Mouse (Mus musculus) hindbrain, postnatal 0 days (tissue): ENCODE data around the gene Scarf1. TPM values are rescaled to one million over a fixed set of nuclear protein-coding genes. Genes with fewer than 3 reads are reported as not detected.

ENCODE experiments used
- ATAC-seq: fragments of 200-750 bp; cut with Nextera tagmentation; 2 replicates; pipeline ENCODE4 v1.8.0; 2017; ENCODE audit warnings: mild to moderate bottlenecking, moderate TSS enrichment, moderate library complexity
- DNase-seq: peaks from one replicate; pipeline ENCODE4 v3.0.0-alpha.2; 2015; ENCODE audit warnings: low spot score
- H3K27ac ChIP-seq: fragments of 300-500 bp; sonication (generic); 2 replicates; pipeline ENCODE4 v1.5.1; 2014; ENCODE audit warnings: mild to moderate bottlenecking
- H3K27me3 ChIP-seq: fragments of 300-500 bp; sonication (generic); 2 replicates; pipeline ENCODE4 v1.6.1; 2014; ENCODE audit warnings: low read length, mixed read lengths; ENCODE audit not compliant: insufficient read depth
- H3K36me3 ChIP-seq: fragments of 300-500 bp; sonication (generic); 2 replicates; pipeline ENCODE4 v1.6.1; 2014; ENCODE audit warnings: low read length, mixed read lengths; ENCODE audit not compliant: insufficient read depth
- H3K4me1 ChIP-seq: fragments of 300-500 bp; sonication (generic); 2 replicates; pipeline ENCODE4 v1.6.1; 2014; ENCODE audit warnings: antibody characterized with exemption, low read length, mixed read lengths; ENCODE audit not compliant: insufficient read depth
- H3K4me2 ChIP-seq: fragments of 300-500 bp; sonication (generic); 2 replicates; pipeline ENCODE4 v1.6.1; 2014; ENCODE audit warnings: low read depth, mild to moderate bottlenecking, low read length, moderate library complexity, mixed read lengths
- H3K4me3 ChIP-seq: fragments of 300-500 bp; sonication (generic); 2 replicates; pipeline ENCODE4 v1.5.1; 2014; ENCODE audit warnings: low read length
- H3K9ac ChIP-seq: fragments of 300-500 bp; sonication (generic); replicated peaks from 2 replicates; pipeline ENCODE4 v1.6.1; 2014; ENCODE audit warnings: mild to moderate bottlenecking, low read length, moderate library complexity, mixed read lengths
- H3K9me3 ChIP-seq: fragments of 300-500 bp; sonication (generic); 2 replicates; pipeline ENCODE4 v1.6.1; 2016; ENCODE audit warnings: low read length, mixed read lengths
- CTCF ChIP-seq: IDR thresholded peaks from 2 replicates; pipeline ENCODE4 v1.5.1; 2016; ENCODE audit warnings: antibody characterized with exemption, control low read depth, low read depth
- WGBS: fragments of 180-500 bp; shearing (Covaris S2); extraction: QIAGEN DNeasy Blood & Tissue Kit; methylation state at CpG from one replicate; pipeline ENCODE4 v1.1.7; 2014; 5-methylcytosine and 5-hydroxymethylcytosine counted together
- polyA plus RNA-seq: library from polyadenylated mRNA; unstranded; fragments of >200 nt; fragmentation: Nextera tagmentation; extraction: Ambion mirVana; gene quantifications from 2 replicates; pipeline ENCODE4 v1.2.1, GENCODE M21; 2015
- total RNA-seq: library from RNA; depleted of rRNA; stranded (reverse); fragments of >200 nt; gene quantifications from 2 replicates; pipeline ENCODE4 v1.2.3, GENCODE M21; 2014

Scarf1 gene
- total and polyA plus RNA-seq, 2 experiments from 2014 or later, result 3.3 to 3.6 TPM

GRCm38 (mm10) chr11:75567346-75568114 is 54.2 kb downstream of the Scarf1 start:
- H3K36me3 ChIP-seq, result peaks cover 30% of the 10 kb centered on the region
- ATAC-seq (no peak), DNase-seq (no peak)
- no peaks in the 10 kb centered on the region for H3K27me3 ChIP-seq
- H3K4me3 ChIP-seq, result no peak overlapping the region
- TF ChIP-seq CTCF, result no peak
- 70% methylated on average over 9 of the region's 9 CpGs for WGBS
- no peaks in the 10 kb centered on the region for H3K9me3 ChIP-seq
- no peak overlapping the region for H3K9ac ChIP-seq
- H3K4me2 ChIP-seq, result no peak overlapping the region
- no peak overlapping the region for H3K27ac ChIP-seq
- peaks cover 4% of the 10 kb centered on the region; the same call in 1 of the 2 replicates for H3K4me1 ChIP-seq

GRCm38 (mm10) chr11:75568115-75568511 is 54.8 kb downstream of the Scarf1 start:
- TF ChIP-seq CTCF, result no peak
- DNase-seq (no peak), ATAC-seq (no peak)
- Histone ChIP-seq H3K9me3 (no peaks in the 10 kb centered on the region), H3K4me3 (no peak overlapping the region), H3K9ac (no peak overlapping the region), H3K27ac (no peak overlapping the region), H3K36me3 (peaks cover 25% of the 10 kb centered on the region), H3K27me3 (no peaks in the 10 kb centered on the region), H3K4me1 (peaks cover 10% of the 10 kb centered on the region; the same call in 1 of the 2 replicates), H3K4me2 (no peak overlapping the region)
- 80% methylated on average over 6 of the region's 6 CpGs for WGBS

GRCm38 (mm10) chr11:75568962-75569361 is 55.6 kb downstream of the Scarf1 start:
- WGBS, result 93% methylated on average over 12 of the region's 12 CpGs
- no peak for TF ChIP-seq CTCF

GRCm38 (mm10) chr11:75570375-75571125 is 57.2 kb downstream of the Scarf1 start:
- 87% methylated on average over 17 of the region's 17 CpGs for WGBS
- Histone ChIP-seq H3K9ac (no peak overlapping the region), H3K4me1 (peaks cover 13% of the 10 kb centered on the region; the same call in 1 of the 2 replicates), H3K27ac (no peak overlapping the region), H3K27me3 (no peaks in the 10 kb centered on the region), H3K36me3 (peaks cover 15% of the 10 kb centered on the region), H3K9me3 (no peaks in the 10 kb centered on the region), H3K4me3 (no peak overlapping the region), H3K4me2 (no peak overlapping the region)
- TF ChIP-seq CTCF, result no peak
- no peak for DNase-seq
- no peak for ATAC-seq

More at GRCm38 (mm10) chr11:75568962-75569361, 55.6 kb downstream of the Scarf1 start:
- H3K4me2 ChIP-seq, result no peak overlapping the region
- no peak overlapping the region for H3K4me3 ChIP-seq
- peaks cover 19% of the 10 kb centered on the region for H3K36me3 ChIP-seq
- no peaks in the 10 kb centered on the region for H3K9me3 ChIP-seq
- DNase-seq (no peak), ATAC-seq (no peak)
- no peak overlapping the region for H3K9ac ChIP-seq
- peaks cover 13% of the 10 kb centered on the region; the same call in 1 of the 2 replicates for H3K4me1 ChIP-seq
- H3K27ac ChIP-seq, result no peak overlapping the region
- H3K27me3 ChIP-seq, result no peaks in the 10 kb centered on the region

- ATAC-seq (no peak), DNase-seq (no peak)
- Histone ChIP-seq H3K4me3 (no peak overlapping the region), H3K4me1 (peaks cover 13% of the 10 kb centered on the region; the same call in 1 of the 2 replicates), H3K9ac (no peak overlapping the region), H3K27ac (no peak overlapping the region), H3K36me3 (peaks cover 13% of the 10 kb centered on the region), H3K9me3 (no peaks in the 10 kb centered on the region), H3K4me2 (no peak overlapping the region), H3K27me3 (no peaks in the 10 kb centered on the region)
- WGBS, result 68% methylated on average over 14 of the region's 14 CpGs
- TF ChIP-seq CTCF, result no peak
These were observed 58.0 kb downstream of the Scarf1 start for GRCm38 (mm10) chr11:75571126-75571990.

- ATAC-seq (no peak), DNase-seq (no peak)
- Histone ChIP-seq H3K9me3 (no peaks in the 10 kb centered on the region), H3K9ac (peak overlapping the region; percentile 9; the same call in 1 of the 2 replicates), H3K27ac (peak overlapping the region; percentile 79; the same call in 1 of the 2 replicates), H3K4me1 (peaks cover 13% of the 10 kb centered on the region; the same call in 1 of the 2 replicates), H3K4me2 (no peak overlapping the region), H3K27me3 (no peaks in the 10 kb centered on the region), H3K36me3 (peaks cover 8% of the 10 kb centered on the region), H3K4me3 (no peak overlapping the region)
- WGBS, result 10% methylated on average over 10 of the region's 10 CpGs
- TF ChIP-seq CTCF, result no peak
These were observed 59.0 kb downstream of the Scarf1 start for GRCm38 (mm10) chr11:75572301-75572791.
